Mouse (Mus musculus): ENCODE data around the gene Sall4.
"Not testable (repeated sequence)": the region's sequence is repeated elsewhere in the genome, so short reads cannot be mapped to it uniquely, and the experiment has no call there.

Gene Sall4

DNA sequence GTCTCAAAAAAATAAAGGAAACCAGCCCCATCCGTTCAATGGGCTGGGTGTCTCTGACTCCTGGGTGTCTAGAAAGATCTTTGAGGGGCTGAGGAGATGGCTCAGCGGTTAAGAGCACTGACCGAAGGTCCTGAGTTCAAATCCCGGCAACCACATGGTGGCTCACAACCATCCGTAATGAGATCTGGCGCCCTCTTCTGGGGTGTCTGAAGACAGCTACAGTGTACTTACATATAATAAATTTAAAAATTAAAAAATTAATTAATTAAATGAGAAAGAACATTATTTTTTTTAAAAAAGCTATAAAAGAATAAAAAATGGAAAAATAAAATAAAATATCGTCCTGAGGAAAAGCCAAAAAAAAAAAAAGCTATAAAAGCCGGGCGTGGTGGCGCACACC, 23.3 kb downstream of the Sall4 start:
- not testable (repeated sequence) for DNase-seq (ENCODE audit: low read depth, low spot score)

DNA sequence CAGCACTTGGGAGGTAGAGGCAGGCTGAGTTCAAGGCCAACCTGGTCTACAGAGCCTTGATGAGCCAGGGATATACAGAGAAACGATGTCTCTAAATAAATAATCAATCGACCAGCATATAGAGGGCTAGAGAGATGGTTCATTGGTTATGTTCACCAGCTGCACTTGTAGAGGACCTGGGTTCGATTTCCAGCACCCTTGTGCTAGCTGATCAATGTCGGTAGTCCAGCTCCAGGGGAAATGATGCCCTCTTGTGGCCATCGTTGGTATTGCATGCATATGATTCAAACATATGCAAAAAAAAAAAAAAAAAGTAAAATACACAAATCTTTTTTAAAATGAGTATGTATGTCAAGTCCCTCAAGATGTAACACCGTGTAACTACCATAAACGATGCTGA, 25.1 kb downstream of the Sall4 start:
- DNase-seq (ENCODE audit: low read depth, low spot score) = no peak

GRCm38 (mm10) chr2:168742059-168742627, 25.6 kb downstream of the Sall4 start, which contains the start of gene Atp9a:
Atp9a (minus strand) TSS chr2:168742409.
- peak; percentile 50 for DNase-seq (ENCODE audit: low read depth, low spot score)

GRCm38 (mm10) chr2:168741273-168742058, 26.3 kb downstream of the Sall4 start:
- no peak for DNase-seq (ENCODE audit: low read depth, low spot score)

DNA sequence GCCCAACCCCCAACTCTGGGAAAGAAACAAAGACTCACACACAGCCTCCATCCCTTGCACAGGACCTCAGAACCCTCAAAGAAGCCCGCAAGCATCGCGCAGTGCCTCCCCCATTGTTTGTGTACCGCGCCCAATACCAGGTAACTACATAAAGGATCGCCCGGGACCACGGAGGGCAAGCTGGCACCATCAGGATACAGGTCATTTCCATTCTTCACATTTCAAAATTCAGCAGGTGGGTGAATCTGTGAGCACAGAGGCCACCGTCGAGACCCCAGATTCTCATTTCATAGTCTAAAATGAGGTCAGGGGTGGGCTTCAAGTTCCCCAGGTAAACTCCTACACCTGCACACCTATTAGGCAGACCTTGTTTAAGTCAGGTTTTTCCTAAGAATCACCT, 27.2 kb downstream of the Sall4 start:
- no peak for DNase-seq (ENCODE audit: low read depth, low spot score)

DNA sequence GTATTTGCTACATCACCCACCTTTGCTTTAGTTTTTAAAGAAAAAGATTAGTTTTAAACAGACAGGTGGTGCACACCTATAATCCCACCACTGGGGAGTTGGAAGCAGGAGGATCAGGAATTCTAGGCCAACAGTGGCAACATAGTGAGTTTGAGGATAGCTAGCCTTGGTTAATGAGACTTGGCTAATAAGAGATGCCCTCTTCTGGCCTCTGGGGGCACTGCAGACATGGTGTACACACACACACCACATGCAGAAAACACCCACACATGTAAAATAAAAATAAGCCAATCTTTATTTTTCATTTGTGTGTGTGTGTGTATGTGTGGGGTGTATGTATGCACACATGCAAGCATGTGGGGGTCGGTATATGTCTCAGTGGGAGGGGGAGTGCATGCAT, 28.9 kb downstream of the Sall4 start:
- no peak for DNase-seq (ENCODE audit: low read depth, low spot score)

DNA sequence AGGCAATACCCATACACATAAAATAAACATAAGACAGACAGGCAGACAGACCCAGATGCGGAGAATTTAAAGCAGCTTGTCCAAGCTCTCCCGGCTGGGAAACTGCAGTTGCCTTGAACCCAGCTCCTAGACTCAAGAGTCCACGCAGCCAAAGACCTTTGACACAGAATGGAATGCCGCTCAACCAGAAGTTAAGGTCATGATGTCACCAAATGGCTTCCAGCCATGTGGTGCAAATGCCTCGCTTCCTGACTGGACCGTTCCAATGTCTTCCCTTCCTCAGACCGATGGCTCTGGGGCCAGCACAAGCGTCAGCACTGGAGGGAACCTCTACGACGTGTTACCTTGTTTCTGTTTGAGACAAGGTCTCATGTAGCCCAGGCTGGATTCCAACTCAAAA, 29.9 kb downstream of the Sall4 start:
- DNase-seq (ENCODE audit: low read depth, low spot score) = no peak

GRCm38 (mm10) chr2:168734023-168734422, 33.7 kb downstream of the Sall4 start:
- DNase-seq (ENCODE audit: low read depth, low spot score) = no peak

DNA sequence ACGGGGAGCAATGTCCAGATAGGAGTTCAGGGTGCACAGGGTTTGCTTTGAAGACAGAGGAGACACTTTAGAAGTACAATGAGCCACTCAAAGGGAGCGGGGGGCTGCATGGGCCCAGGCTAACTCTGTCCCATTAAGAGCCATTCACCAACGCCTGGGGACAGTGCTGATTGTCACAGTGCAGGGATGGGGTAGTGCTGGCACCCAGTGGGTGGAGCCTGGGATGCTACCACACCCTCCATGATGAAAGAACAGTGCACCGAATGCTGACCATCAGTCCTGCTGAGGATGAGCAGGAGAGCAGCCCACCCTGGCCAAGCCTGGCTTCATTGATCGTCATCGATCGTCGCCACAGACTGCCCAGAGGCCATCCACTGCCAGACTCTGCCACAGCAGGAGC, 36.5 kb downstream of the Sall4 start:
- DNase-seq (ENCODE audit: low read depth, low spot score) = no peak

- no peak for DNase-seq (ENCODE audit: low read depth, low spot score)
These were observed 38.0 kb downstream of the Sall4 start for GRCm38 (mm10) chr2:168729736-168730135.

DNA sequence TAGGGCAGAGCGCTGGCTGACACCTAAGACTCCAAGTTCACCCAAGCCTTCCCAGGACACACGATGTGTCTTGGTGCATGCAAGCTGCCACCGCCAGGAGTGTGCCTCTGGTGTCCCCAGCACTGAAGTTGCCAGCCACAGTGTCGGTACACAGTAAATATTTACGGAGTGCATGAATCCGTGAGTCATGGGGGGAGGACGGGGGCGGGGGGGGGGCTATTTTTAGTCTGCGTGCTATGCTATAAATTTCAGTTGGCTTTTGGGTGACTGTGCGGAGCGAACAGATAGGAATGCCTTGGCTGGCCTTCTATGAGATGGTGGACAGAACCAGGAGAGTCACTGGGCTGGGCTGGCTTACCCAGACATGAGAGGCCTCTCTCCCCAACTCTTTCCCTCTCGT, 39.7 kb downstream of the Sall4 start:
- DNase-seq (ENCODE audit: low read depth, low spot score) = no peak

- DNase-seq (ENCODE audit: low read depth, low spot score) = no peak
These were observed 41.7 kb downstream of the Sall4 start for GRCm38 (mm10) chr2:168726007-168726406.

- DNase-seq (ENCODE audit: low read depth, low spot score) = no peak
These were observed 46.4 kb downstream of the Sall4 start for GRCm38 (mm10) chr2:168721313-168721712.

DNA sequence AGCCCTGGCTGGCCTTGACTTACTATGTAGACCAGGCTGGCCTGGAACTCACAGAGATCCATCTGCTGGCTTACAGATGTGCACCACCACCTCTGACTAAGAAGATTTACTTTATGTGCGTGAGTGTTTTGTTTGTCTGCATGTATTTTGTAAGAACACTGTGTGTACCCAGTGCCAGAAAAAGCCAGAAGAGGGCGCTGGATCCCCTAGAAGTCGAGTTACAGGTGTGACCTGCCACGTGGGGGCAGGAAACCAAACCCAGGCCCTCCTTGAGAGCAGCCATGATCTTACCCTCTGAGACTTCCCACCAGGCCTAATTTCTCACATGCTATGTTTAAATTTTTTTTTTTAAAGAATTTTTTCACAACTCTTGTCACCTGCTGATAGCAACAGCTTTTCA, 48.0 kb downstream of the Sall4 start:
- DNase-seq (ENCODE audit: low read depth, low spot score) = no peak

- DNase-seq (ENCODE audit: low read depth, low spot score) = no peak
These were observed 49.0 kb downstream of the Sall4 start for GRCm38 (mm10) chr2:168718735-168719134.

DNA sequence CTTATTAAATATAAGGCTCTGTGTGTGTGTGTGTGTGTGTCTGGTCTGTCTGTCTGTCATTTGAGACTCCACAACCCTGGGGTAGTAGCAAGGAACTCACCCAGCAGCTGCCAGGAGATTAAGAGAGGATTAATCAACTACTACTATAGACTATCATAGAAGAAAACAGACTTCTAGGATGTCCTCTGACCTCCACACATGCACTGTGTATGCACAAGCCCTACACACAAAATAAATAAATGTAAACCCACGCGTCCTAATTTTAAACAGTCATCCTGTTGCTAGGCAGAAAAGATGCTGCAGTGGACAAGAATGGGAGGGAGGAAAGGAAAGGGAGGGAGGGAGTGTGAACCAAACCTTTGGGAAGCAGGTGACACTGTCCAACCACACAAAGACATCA, 49.5 kb downstream of the Sall4 start:
- no peak for DNase-seq (ENCODE audit: low read depth, low spot score)

GRCm38 (mm10) chr2:168712199-168713176, 55.3 kb downstream of the Sall4 start:
- no peak for DNase-seq (ENCODE audit: low read depth, low spot score)

DNA sequence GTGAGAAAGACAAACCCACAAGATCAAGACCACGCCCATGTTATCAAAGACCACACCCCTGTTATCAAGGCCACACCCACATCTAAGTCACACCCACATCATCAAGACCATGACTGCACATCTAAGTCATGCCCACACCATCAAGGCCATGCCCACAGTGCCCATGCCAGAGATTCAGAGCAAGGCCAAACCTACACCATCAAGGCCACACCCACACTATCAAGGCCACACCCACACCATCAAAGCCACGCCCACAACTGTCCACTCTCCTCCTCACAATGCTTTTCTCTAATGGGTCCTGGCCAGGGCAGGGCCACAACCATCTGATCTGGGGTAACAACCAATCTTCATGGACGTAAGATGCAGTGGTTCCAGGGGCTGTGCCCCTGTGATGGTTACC, 56.8 kb downstream of the Sall4 start:
- no peak for DNase-seq (ENCODE audit: low read depth, low spot score)

DNA sequence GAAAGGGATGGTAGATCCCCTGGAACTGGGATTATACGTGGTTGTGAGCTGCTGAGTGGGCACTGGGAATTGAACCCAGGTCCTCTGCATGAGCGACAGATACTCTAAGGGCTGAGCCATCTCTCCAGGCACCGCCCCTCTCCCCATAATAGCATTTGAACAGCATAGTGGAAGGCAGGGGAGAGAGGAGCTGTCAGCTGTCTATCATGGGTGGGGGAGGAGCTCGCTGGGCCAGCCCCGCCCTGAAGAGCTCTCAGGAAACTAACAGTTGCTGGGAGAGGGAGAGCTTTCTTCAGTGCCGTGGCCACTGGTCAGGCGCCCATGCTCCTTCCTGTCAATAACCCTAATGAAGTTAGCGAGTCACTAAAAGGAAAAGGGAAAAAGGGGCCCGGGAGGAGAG, 60.0 kb downstream of the Sall4 start:
- no peak for DNase-seq (ENCODE audit: low read depth, low spot score)

DNA sequence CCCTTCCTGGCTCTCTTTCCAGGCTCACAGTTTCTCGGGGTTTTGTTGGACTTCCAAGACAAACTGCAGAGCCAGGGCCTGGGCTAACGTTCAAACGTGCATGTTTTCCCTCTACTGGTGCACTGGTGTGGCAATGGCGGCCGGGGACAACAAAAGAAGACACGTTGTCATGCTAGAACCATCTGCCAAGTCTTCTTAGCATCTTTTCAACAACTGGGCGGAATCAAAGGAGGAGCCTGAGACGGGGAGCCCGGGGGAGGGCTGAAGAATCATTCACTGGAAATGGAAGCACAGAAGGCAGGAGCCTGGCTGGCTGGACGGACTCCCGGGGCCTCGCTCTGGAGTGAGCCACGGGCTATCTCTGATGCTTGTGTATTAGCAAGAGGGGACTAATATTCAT, 65.5 kb downstream of the Sall4 start:
- no peak for DNase-seq (ENCODE audit: low read depth, low spot score)

All from retina, adult 2 months (tissue).